Comparison of ENCODE assay signal across 20 mouse cellular contexts in genomic region chrX:13516451-13516850, GRCm38 (mm10). TPM values are rescaled to one million over a fixed set of nuclear protein-coding genes. Genes with fewer than 3 reads are reported as not detected.
DNase-seq lines count a peak whose midpoint lies in the region; ATAC-seq and TF ChIP-seq lines count a peak whose summit lies in the region.
"Had no signal": no experiment of that assay in that cellular context is flagged by ENCODE, and none has a peak within 500 bp of the region (broad histone marks: within the 10 kb centered on the region; RNA-seq: fewer than 3 reads in every experiment).

No protein-coding gene starts in this region.

- peaks cover 11% of the 10 kb centered on the region for H3K4me1 ChIP-seq in heart, adult 2 months (ENCODE audit: control insufficient read depth, insufficient read depth, low read length)
- H3K4me1 ChIP-seq: hindbrain, embryonic 15.5 days; liver, embryonic 12.5 days had no signal

- no peak for TF ChIP-seq EP300 in heart, adult 2 months (IDR thresholded peaks at IDR 0.05; ENCODE audit: insufficient read depth, low read depth, low read length)

- H3K36me3 ChIP-seq in heart, adult 2 months (ENCODE audit: control insufficient read depth, insufficient read depth, low read length), result no peaks in the 10 kb centered on the region
- H3K36me3 ChIP-seq: hindbrain, embryonic 15.5 days; liver, embryonic 12.5 days had no signal

- no peak overlapping the region for H3K9ac ChIP-seq in heart, adult 2 months (ENCODE audit: low read depth, low read length)
- H3K9ac ChIP-seq: hindbrain, embryonic 15.5 days; liver, embryonic 12.5 days; lung, embryonic 14.5 days had no signal

- no peak for TF ChIP-seq POLR2A in heart, adult 2 months (IDR thresholded peaks at IDR 0.05; ENCODE audit: insufficient read depth, low read depth, low read length)

- H3K4me3 ChIP-seq in heart, adult 2 months, result no peak overlapping the region
- H3K4me3 ChIP-seq: hindbrain, embryonic 15.5 days; liver, embryonic 12.5 days; myocyte had no signal

- TF ChIP-seq CTCF in heart, adult 2 months (IDR thresholded peaks at IDR 0.05), result no peak

- DNase-seq in heart, adult 11 months, result peak; percentile 90
- no peak for DNase-seq in heart, adult 2 months
- DNase-seq in CD8-positive naive resting alpha-beta T cell, adult 2 months (ENCODE audit: low read depth in 2 of 2, low spot score in 2 of 2), result peak; percentile 3 to 8
- peak; percentile 53 for DNase-seq in thymus, postnatal 14 days
- no peak for DNase-seq in gastrocnemius, adult 18-20 months (ENCODE audit: low spot score)
- no peak for DNase-seq in neural tube, embryonic 10.5 days (ENCODE audit: extremely low spot score, low spot score)
- DNase-seq in left cerebral cortex, postnatal 14 days (ENCODE audit: low spot score in 2 of 2), result no peak
- DNase-seq: cerebellum, postnatal 14 days; gastrocnemius, postnatal 36 days; heart, postnatal 14 days; kidney, adult 18-20 months; kidney, postnatal 10 days; lung, embryonic 14.5 days; lung, postnatal 4 days had no signal

- intact Hi-C loops in heart, adult 2 months (cut with DNase I), result loop anchor here (5.0 kb wide), 1 partner anchor 234 kb away; the partner anchor contains the start of gene Ddx3x
- intact Hi-C loops in left cerebral cortex, postnatal 14 days (cut with DNase I), result no loop called here

- no peaks in the 10 kb centered on the region for H3K27me3 ChIP-seq in heart, adult 2 months (ENCODE audit: control insufficient read depth, insufficient read depth, low read length)
- H3K27me3 ChIP-seq: hindbrain, embryonic 15.5 days; liver, embryonic 12.5 days had no signal

- 87% methylated on average over 6 of the region's 6 CpGs for WGBS in heart, adult 2 months

- H3K79me2 ChIP-seq in heart, adult 2 months (replicated peaks; ENCODE audit: control insufficient read depth, insufficient read depth, low read length), result no peaks in the 10 kb centered on the region

- H3K27ac ChIP-seq in heart, adult 2 months, result no peak overlapping the region
- H3K27ac ChIP-seq: hindbrain, embryonic 15.5 days; liver, embryonic 12.5 days had no signal

- ATAC-seq in inflammation-experienced regulatory T-cells, adult 6 months, result peak; percentile 25
- ATAC-seq: liver, embryonic 12.5 days had no signal

RNA-seq across cellular contexts. Expression of gene Nyx, which starts 50.5 kb away (rescaled TPM):
- under 1 TPM; 0.23 TPM for total RNA-seq in heart, adult 2 months (2021)
- polyA plus RNA-seq in heart, adult 2 months (2012; rRNA removed), result 0.14 and 0.20 TPM in 2 replicates
- polyA plus RNA-seq in inflammation-experienced regulatory T-cells, adult 6 months (2017; shearing (Covaris generic)), result under 1 TPM in 1 of 3 experiments, not detected in 2; 0.07 TPM
- total RNA-seq in gastrocnemius, adult 18-20 months (2021), result under 1 TPM in 1 of 2 experiments, not detected in 1; 0.07 TPM
- total RNA-seq in left cerebral cortex, postnatal 14 days (2021), result under 1 TPM; 0.36 to 0.68 TPM
- total RNA-seq: gastrocnemius, postnatal 36 days had no signal
- polyA plus RNA-seq: heart, embryonic 11.5 days; limb, embryonic 11.5 days; liver, embryonic 12.5 days had no signal

Comparison
In these comparisons a context has a peak if more than half of its experiments do, and no peak if none do; other contexts are left out.
1. DNase-seq: peak in heart, adult 11 months (single experiment), CD8-positive naive resting alpha-beta T cell, adult 2 months (2 of 2) and thymus, postnatal 14 days (single experiment); none in heart, adult 2 months (0 of 2), gastrocnemius, adult 18-20 months (single experiment), neural tube, embryonic 10.5 days (single experiment) and left cerebral cortex, postnatal 14 days (0 of 2).